Mouse (Mus musculus): Measurements from ENCODE around the gene Blm.
A peak's percentile ranks its signal among the peaks of the same experiment; 100 is the strongest.

Gene Blm

GRCm38 (mm10) chr7:80535009-80535744 lies at the start of gene Blm:
Gene Blm (minus strand): TSS chr7:80535119.
- DNase-seq (ENCODE audit: low read depth, low spot score): peak; percentile 94

DNA sequence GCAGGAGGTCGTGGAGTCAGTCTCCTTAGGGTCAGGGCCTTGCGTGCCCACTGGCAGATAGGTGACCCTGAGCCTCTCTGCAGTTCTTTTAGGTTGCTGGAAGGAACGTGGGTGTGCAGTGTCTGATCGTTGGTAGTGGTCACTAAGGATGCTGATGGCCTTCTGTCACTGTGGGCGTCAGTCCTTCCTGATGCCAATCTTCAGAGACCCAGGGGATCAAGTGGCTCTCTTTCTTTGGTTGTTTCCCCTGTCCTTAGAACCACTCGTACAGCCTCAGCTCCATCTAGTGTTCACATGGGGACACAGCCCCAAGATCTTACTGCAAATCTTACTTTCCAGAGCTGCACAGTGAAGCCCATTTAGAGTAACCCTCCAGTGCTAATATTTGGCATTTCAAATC lies 49.1 kb upstream of the Blm start:
- DNase-seq (ENCODE audit: low read depth, low spot score): peak; percentile 43

GRCm38 (mm10) chr7:80582821-80583451 lies 48.0 kb upstream of the Blm start:
- DNase-seq (ENCODE audit: low read depth, low spot score): no peak

DNA sequence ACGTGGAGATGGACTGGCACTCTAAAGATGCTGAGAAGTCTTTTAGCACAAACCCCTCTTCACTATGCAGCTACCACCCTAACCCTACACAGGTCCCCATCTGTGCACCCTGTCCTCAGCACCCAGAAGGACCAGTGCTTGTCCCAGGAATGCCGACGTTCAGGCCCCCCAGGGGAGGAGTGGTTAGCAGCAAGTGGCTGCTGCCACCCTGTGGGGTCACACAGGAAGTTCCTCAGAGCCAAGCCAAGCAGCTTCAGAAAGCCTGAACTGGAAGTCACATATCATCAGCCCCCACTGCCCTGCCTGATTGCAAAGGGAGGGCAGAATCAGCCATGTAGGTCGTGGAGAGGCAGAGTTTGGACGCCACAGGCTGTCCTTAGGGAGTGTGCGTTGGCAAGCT lies 45.4 kb upstream of the Blm start:
- no peak for DNase-seq (ENCODE audit: low read depth, low spot score)

GRCm38 (mm10) chr7:80577417-80577980 lies 42.6 kb upstream of the Blm start:
- no peak for DNase-seq (ENCODE audit: low read depth, low spot score)

DNA sequence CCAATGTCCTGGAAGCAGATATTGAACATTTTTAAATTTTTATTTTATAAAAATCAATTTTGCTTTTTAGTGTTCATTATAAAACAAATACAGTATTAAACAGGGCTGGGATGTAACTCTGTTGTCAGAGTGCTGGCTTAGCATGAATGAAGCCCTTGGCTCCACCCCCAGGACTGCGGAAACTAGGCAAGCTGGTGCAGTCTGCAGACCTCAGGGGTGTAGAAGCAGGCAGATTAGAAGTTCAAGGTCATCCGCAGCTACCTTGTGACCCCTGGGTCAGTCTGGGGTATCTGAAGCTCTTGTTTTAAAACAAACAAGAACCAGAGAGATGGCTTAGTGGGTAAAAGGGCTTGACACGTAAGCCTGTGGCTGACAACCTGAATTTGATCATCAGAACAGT lies 41.7 kb upstream of the Blm start:
- DNase-seq (ENCODE audit: low read depth, low spot score): no peak

DNA sequence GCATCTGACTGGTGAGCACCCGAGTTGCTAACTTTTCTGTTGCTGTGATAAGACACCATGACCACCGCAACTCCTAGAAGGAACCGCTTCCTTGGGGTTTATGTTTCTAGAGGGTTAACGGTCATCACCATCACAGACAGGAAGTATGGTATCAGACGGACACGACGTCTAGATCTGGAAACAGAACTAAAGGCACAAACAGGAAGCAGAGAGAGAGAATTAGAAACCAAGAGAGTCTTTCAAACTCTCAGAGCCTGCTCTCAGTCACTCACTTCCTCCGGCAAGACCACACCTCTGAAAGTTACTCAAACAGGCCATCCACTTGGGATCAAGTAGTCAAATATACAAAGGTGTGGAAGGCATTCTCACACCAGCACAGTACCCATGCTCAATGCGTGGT lies 40.8 kb upstream of the Blm start:
- DNase-seq (ENCODE audit: low read depth, low spot score): no peak

- DNase-seq (ENCODE audit: low read depth, low spot score): no peak
These were observed 38.2 kb upstream of the Blm start for GRCm38 (mm10) chr7:80573076-80573475.

- DNase-seq (ENCODE audit: low read depth, low spot score): no peak
These were observed 33.1 kb upstream of the Blm start for GRCm38 (mm10) chr7:80567982-80568381.

GRCm38 (mm10) chr7:80561931-80562330 lies 27.0 kb upstream of the Blm start:
- no peak for DNase-seq (ENCODE audit: low read depth, low spot score)

GRCm38 (mm10) chr7:80561271-80561670 lies 26.4 kb upstream of the Blm start:
- DNase-seq (ENCODE audit: low read depth, low spot score): no peak

GRCm38 (mm10) chr7:80558572-80558971 lies 23.7 kb upstream of the Blm start:
- no peak for DNase-seq (ENCODE audit: low read depth, low spot score)

GRCm38 (mm10) chr7:80558101-80558500 lies 23.2 kb upstream of the Blm start:
- DNase-seq (ENCODE audit: low read depth, low spot score): no peak

DNA sequence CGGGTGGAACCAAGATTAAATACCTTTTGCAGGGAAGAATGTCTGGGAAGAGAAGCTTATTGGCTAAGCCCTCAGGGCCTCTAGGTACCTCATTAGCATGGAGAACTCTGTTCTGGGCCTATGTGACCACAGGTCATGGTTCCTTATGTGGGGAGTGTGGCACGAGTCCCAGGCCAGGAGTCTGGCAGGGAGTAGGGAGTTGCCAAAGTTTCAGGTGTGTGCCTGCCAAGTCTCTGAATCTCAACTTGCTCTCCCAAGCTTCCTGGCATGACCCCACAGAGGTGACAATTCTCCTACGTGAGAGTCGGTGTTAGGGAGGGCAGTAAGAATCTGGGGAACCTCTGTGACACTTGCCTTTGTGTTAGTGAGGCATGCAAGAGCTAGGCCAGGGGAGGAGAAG lies 22.2 kb upstream of the Blm start:
- no peak for DNase-seq (ENCODE audit: low read depth, low spot score)

GRCm38 (mm10) chr7:80556166-80556565 lies 21.2 kb upstream of the Blm start:
- DNase-seq (ENCODE audit: low read depth, low spot score): no peak

DNA sequence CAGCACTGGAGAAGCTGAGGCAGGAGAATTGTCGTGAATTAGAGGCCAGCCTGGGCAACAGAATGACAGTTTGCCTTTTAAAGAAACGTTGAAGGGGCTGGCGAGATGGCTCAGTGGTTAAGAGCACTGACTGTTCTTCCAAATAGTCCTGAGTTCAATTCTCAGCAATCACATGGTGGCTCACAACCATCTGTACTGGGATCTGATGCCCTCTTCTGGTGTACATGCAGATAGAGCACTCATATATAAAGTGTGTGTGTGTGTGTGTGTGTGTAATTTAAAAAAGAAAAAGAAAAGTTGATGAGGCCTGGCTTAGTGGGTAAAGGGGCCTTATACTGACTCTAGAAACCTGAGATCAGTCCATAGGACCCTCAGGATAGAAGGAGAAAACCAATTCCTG lies 20.2 kb upstream of the Blm start:
- DNase-seq (ENCODE audit: low read depth, low spot score): no peak

DNA sequence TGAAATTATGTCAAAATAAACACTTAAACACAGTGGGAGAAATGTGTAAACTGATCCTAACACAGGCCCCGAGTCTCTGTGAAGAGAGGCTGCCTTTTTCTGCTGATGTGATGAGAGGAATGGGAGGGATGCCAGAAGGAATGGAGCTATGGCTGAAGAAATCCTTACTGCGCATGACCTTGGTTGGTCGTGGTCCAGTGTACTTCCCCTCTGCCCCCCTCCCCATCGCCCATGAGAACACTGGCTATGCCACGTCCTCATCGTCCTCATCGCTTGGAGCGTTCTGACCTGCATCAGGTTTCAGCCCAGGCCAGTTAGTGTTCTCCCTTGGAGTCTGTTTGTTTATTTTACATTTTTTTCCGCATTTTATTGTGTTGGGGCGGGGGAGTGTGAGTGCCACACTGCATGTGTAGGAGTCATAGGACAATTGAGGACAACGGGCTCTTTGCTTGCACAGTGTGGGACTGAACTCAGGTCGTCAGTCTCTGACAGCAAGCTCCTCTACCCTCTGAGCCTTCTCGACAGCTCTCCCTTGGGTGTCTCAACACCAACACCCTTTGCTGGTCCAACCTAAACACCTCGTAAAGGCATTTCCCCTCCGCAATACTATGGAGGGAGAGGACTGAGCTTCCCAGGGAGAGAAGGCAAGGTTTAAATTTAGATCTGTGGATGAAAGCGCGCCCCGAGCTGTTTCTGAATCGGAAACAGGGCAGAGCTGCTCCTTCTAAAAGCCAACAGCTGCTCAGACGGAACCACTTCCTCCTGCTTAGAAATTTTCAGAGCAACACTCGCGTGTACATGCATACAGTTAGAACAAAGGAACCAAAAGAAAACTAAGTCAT lies 19.5 kb upstream of the Blm start:
- no peak for DNase-seq (ENCODE audit: low read depth, low spot score)

GRCm38 (mm10) chr7:80548513-80549260 lies 13.8 kb upstream of the Blm start:
- no peak for DNase-seq (ENCODE audit: low read depth, low spot score)

DNA sequence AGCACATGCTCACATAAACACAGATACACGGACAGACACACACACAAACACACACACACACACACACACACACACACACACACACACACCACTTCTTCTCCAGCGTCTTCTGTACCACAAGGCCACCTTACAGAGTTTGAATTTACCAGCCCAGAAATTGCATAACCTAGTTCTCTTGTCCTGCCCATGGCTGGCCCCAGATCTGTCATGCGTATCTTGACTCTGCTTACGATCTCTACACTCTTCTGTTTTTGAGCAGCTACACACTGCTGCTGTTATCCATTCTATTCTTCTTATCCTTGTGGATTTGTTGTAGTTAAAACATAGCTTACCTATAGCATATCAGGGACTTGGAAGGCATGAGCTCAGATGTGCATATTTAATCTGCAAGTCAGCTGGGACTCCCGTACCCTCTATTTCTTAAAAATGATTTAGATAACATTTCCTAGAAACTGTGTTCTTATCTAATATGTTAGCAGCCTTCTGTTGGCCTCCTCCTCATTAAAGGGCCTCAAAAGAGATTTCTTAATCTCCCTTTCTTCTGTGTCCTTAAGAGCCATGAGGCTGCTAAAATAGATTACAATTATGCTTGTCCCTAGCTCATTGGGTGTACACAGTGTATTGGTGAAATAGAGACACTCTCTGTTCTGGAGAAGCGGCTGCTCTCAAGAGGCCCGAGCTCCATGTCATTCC lies 7.4 kb upstream of the Blm start:
- DNase-seq (ENCODE audit: low read depth, low spot score): no peak

DNA sequence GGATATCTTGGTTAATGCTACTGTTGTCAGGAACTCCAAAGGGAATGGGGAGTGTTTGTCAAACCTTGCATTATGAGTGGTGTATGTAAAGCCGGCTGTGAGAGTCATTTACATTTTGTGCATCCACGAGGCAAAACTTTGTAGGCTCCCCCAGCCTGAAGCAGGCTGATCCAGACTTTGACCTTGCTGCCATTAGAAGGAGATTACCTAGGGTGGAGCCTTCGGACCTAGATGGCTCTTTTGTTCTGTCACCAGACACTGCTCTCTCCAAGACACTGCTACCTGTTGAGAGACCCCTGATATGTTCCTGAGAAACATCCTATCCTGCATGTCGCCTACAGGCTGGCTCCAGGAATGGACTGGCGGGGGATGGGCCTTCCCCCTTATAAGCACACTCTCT lies 4.7 kb upstream of the Blm start:
- no peak for DNase-seq (ENCODE audit: low read depth, low spot score)
